Mouse (Mus musculus) neural tube, embryonic 13.5 days (tissue): ENCODE data around the gene Cpa2. TPM values are rescaled to one million over a fixed set of nuclear protein-coding genes. Genes with fewer than 3 reads are reported as not detected.

ENCODE experiments used
- polyA plus RNA-seq: library from polyadenylated mRNA; unstranded; fragments of >200 nt; fragmentation: Nextera tagmentation; extraction: Ambion mirVana; gene quantifications from 2 replicates; pipeline ENCODE4 v1.2.1, GENCODE M21; 2015

The Cpa2 gene
- polyA plus RNA-seq, 1 experiment from 2014 or later = 7.8 TPM

Other genes with a start within 250 kb of the Cpa2 start
- gene Ube2h, start 237.0 kb upstream of the Cpa2 start, polyA plus RNA-seq = 62.5 and 65.8 TPM in 2 replicates
- gene Zc3hc1, start 150.6 kb upstream of the Cpa2 start, polyA plus RNA-seq = 59.0 and 59.6 TPM in 2 replicates
- gene Klhdc10, start 139.7 kb upstream of the Cpa2 start, polyA plus RNA-seq = 27.8 and 31.4 TPM in 2 replicates
- 28.3 and 28.4 TPM in 2 replicates for gene Tmem209, start 31.8 kb upstream of the Cpa2 start, polyA plus RNA-seq
- gene Ssmem1, start 31.7 kb upstream of the Cpa2 start, polyA plus RNA-seq = not detected in 2 replicates
- gene Cpa4, start 26.8 kb downstream of the Cpa2 start, polyA plus RNA-seq = 0.59 and 0.87 TPM in 2 replicates
- gene Cpa5, start 69.4 kb downstream of the Cpa2 start, polyA plus RNA-seq = not detected in 2 replicates
- 0.25 and 0.52 TPM in 2 replicates for gene Cpa1, start 97.6 kb downstream of the Cpa2 start, polyA plus RNA-seq
- 12.2 and 17.4 TPM in 2 replicates for gene Cep41, start 152.2 kb downstream of the Cpa2 start, polyA plus RNA-seq
- 431 and 546 TPM in 2 replicates for gene Mest, start 182.0 kb downstream of the Cpa2 start, polyA plus RNA-seq